Mouse (Mus musculus) CH12.LX (cell line): ENCODE data around the gene U2af2. TPM values are rescaled to one million over a fixed set of nuclear protein-coding genes. Genes with fewer than 3 reads are reported as not detected.

Source experiments
- DNase-seq: peaks from one replicate; pipeline ENCODE4 v3.0.0-alpha.2; 2013; ENCODE audit errors: extremely low read depth
- H3K27ac ChIP-seq: 2 replicates; pipeline ENCODE4 v1.5.1; 2012; ENCODE audit warnings: low read depth, mild to moderate bottlenecking, control low read depth, moderate library complexity; ENCODE audit not compliant: insufficient read depth
- H3K27me3 ChIP-seq: replicated peaks from 2 replicates; pipeline ENCODE3; 2012; ENCODE audit warnings: inconsistent platforms
- H3K36me3 ChIP-seq, 2 experiments: replicated peaks in 1 of 2; 2 replicates each; pipeline versions ENCODE3 to v1.6.1; 2012; ENCODE audit warnings: inconsistent platforms in 1 of 2, low read length in 1 of 2, mild to moderate bottlenecking in 1 of 2, mixed read lengths in 1 of 2, moderate library complexity in 1 of 2; ENCODE audit not compliant: control insufficient read depth in 1 of 2, insufficient read depth in 1 of 2
- H3K4me1 ChIP-seq, 2 experiments: 2 replicates each; pipeline ENCODE4 v1.6.1; 2012; ENCODE audit warnings: inconsistent platforms in 1 of 2, moderate library complexity in 1 of 2; ENCODE audit not compliant: insufficient read depth in 2 of 2, control insufficient read depth in 1 of 2
- H3K4me2 ChIP-seq: 2 replicates; pipeline ENCODE4 v1.6.1; 2012; ENCODE audit warnings: low read depth, mild to moderate bottlenecking, control low read depth; ENCODE audit not compliant: poor library complexity, insufficient read depth, severe bottlenecking
- H3K4me3 ChIP-seq, 3 experiments: fragments of 150-350 bp in 1 of 3; sonication (generic) in 1 of 3; replicated peaks in 1 of 3; 2 replicates each; pipeline versions ENCODE3 to v1.5.1; 2011 to 2012; ENCODE audit warnings: low read depth in 2 of 3, low read length in 2 of 3, mild to moderate bottlenecking in 2 of 3, moderate library complexity in 2 of 3, control low read depth in 1 of 3, improper control_type of control experiment in 1 of 3, inconsistent platforms in 1 of 3, mixed read lengths in 1 of 3; ENCODE audit not compliant: poor library complexity in 1 of 3
- H3K79me2 ChIP-seq: replicated peaks from 2 replicates; pipeline ENCODE4 v1.6.1; 2012; ENCODE audit warnings: mild to moderate bottlenecking, moderate library complexity; ENCODE audit not compliant: control insufficient read depth, poor library complexity, insufficient read depth, severe bottlenecking; ENCODE audit errors: extremely low read depth
- H3K9ac ChIP-seq: 2 replicates; pipeline ENCODE4 v1.6.1; 2012; ENCODE audit warnings: low read depth, mild to moderate bottlenecking, control low read depth, moderate library complexity; ENCODE audit not compliant: insufficient read depth
- H3K9me3 ChIP-seq: replicated peaks from 2 replicates; pipeline ENCODE3; 2012; ENCODE audit warnings: low read length, inconsistent platforms, mixed read lengths
- BHLHE40 ChIP-seq: IDR thresholded peaks from 2 replicates; pipeline ENCODE4 v1.6.1; 2011; ENCODE audit warnings: mild to moderate bottlenecking, low read depth, low read length, improper control_type of control experiment
- CHD2 ChIP-seq: IDR thresholded peaks from 2 replicates; pipeline ENCODE4 v1.6.1; 2011; ENCODE audit warnings: low read length, improper control_type of control experiment
- CTCF ChIP-seq, 2 experiments: IDR thresholded peaks in 1 of 2; conservative IDR thresholded peaks in 1 of 2; 2 replicates each; pipeline ENCODE4 v1.5.1; 2011 to 2012; ENCODE audit warnings: low read depth in 2 of 2, low read length in 2 of 2, improper control_type of control experiment in 1 of 2, inconsistent platforms in 1 of 2, mild to moderate bottlenecking in 1 of 2, moderate library complexity in 1 of 2
- ELF1 ChIP-seq: IDR thresholded peaks from 2 replicates; pipeline ENCODE4 v1.6.1; 2014; ENCODE audit warnings: low read depth, mild to moderate bottlenecking, inconsistent platforms, low read length, improper control_type of control experiment
- ETS1 ChIP-seq: conservative IDR thresholded peaks from 2 replicates; pipeline ENCODE4 v1.6.1; 2012; ENCODE audit warnings: low read depth, mild to moderate bottlenecking, inconsistent platforms, low read length, improper control_type of control experiment, moderate library complexity
- GABPA ChIP-seq: IDR thresholded peaks from 2 replicates; pipeline ENCODE4 v1.6.1; 2012; ENCODE audit warnings: low read depth, low read length, improper control_type of control experiment, inconsistent platforms; ENCODE audit not compliant: insufficient replicate concordance
- HCFC1 ChIP-seq: IDR thresholded peaks from 2 replicates; pipeline ENCODE4 v1.6.1; 2012; ENCODE audit warnings: low read depth, mild to moderate bottlenecking, inconsistent platforms, low read length, improper control_type of control experiment
- IRF4 ChIP-seq: IDR thresholded peaks from 2 replicates; pipeline ENCODE4 v1.6.1; 2014; ENCODE audit warnings: low read depth, mild to moderate bottlenecking, inconsistent platforms, low read length, improper control_type of control experiment
- JUN ChIP-seq: IDR thresholded peaks from 2 replicates; pipeline ENCODE4 v1.6.1; 2011; ENCODE audit warnings: low read depth, mild to moderate bottlenecking, low read length, improper control_type of control experiment, moderate library complexity; ENCODE audit not compliant: insufficient read depth
- JUND ChIP-seq: conservative IDR thresholded peaks from 2 replicates; pipeline ENCODE4 v1.6.1; 2011; ENCODE audit warnings: low read depth, low read length, improper control_type of control experiment
- MAFK ChIP-seq: IDR thresholded peaks from 2 replicates; pipeline ENCODE4 v1.6.1; 2011; ENCODE audit warnings: low read length, improper control_type of control experiment; ENCODE audit not compliant: insufficient replicate concordance
- MAX ChIP-seq: IDR thresholded peaks from 2 replicates; pipeline ENCODE4 v1.6.1; 2011; ENCODE audit warnings: low read length, improper control_type of control experiment
- MAZ ChIP-seq: IDR thresholded peaks from 2 replicates; pipeline ENCODE4 v1.6.1; 2012; ENCODE audit warnings: low read depth, mild to moderate bottlenecking, inconsistent platforms, low read length, improper control_type of control experiment, moderate library complexity
- MEF2A ChIP-seq: IDR thresholded peaks from 2 replicates; pipeline ENCODE4 v1.6.1; 2014; ENCODE audit warnings: low read depth, mild to moderate bottlenecking, inconsistent platforms, low read length, improper control_type of control experiment, borderline replicate concordance
- MYC ChIP-seq: IDR thresholded peaks from 2 replicates; pipeline ENCODE4 v1.6.1; 2011; ENCODE audit warnings: low read depth, mild to moderate bottlenecking, improper control_type of control experiment, low read length
- NELFE ChIP-seq: IDR thresholded peaks from 2 replicates; pipeline ENCODE4 v1.6.1; 2011; ENCODE audit warnings: low read depth, low read length, improper control_type of control experiment
- NRF1 ChIP-seq: IDR thresholded peaks from 2 replicates; pipeline ENCODE4 v1.6.1; 2014; ENCODE audit warnings: low read depth, mild to moderate bottlenecking, inconsistent platforms, low read length, improper control_type of control experiment, moderate library complexity
- PAX5 ChIP-seq: IDR thresholded peaks from 2 replicates; pipeline ENCODE4 v1.6.1; 2012; ENCODE audit warnings: low read length, inconsistent platforms, mixed read lengths
- POLR2AphosphoS2 ChIP-seq: IDR thresholded peaks from 2 replicates; pipeline ENCODE4 v1.6.1; 2011; ENCODE audit warnings: low read depth, low read length, improper control_type of control experiment
- RAD21 ChIP-seq: IDR thresholded peaks from 2 replicates; pipeline ENCODE4 v1.6.1; 2011; ENCODE audit warnings: low read depth, mild to moderate bottlenecking, low read length, improper control_type of control experiment, moderate library complexity
- RCOR1 ChIP-seq: conservative IDR thresholded peaks from 2 replicates; pipeline ENCODE4 v1.6.1; 2012; ENCODE audit warnings: low read depth, mild to moderate bottlenecking, inconsistent platforms, low read length, improper control_type of control experiment
- SMC3 ChIP-seq: IDR thresholded peaks from 2 replicates; pipeline ENCODE4 v1.6.1; 2011; ENCODE audit warnings: low read depth, low read length, improper control_type of control experiment
- TBP ChIP-seq: conservative IDR thresholded peaks from 2 replicates; pipeline ENCODE4 v1.6.1; 2011; ENCODE audit warnings: low read depth, low read length, improper control_type of control experiment
- TCF12 ChIP-seq: IDR thresholded peaks from 2 replicates; pipeline ENCODE4 v1.6.1; 2014; ENCODE audit warnings: low read depth, mild to moderate bottlenecking, inconsistent platforms, low read length, improper control_type of control experiment
- UBTF ChIP-seq: IDR thresholded peaks from 2 replicates; pipeline ENCODE4 v1.6.1; 2012; ENCODE audit warnings: low read depth, mild to moderate bottlenecking, inconsistent platforms, low read length, improper control_type of control experiment, moderate library complexity
- USF1 ChIP-seq: IDR thresholded peaks from 2 replicates; pipeline ENCODE4 v1.6.1; 2014; ENCODE audit warnings: low read depth, mild to moderate bottlenecking, inconsistent platforms, low read length, improper control_type of control experiment
- ZC3H11A ChIP-seq: IDR thresholded peaks from 2 replicates; pipeline ENCODE4 v1.6.1; 2012; ENCODE audit warnings: low read depth, mild to moderate bottlenecking, inconsistent platforms, low read length, improper control_type of control experiment
- ZKSCAN1 ChIP-seq: IDR thresholded peaks from 2 replicates; pipeline ENCODE4 v1.6.1; 2012; ENCODE audit warnings: low read depth, inconsistent platforms, low read length, improper control_type of control experiment, borderline replicate concordance
- ZMIZ1 ChIP-seq: IDR thresholded peaks from 2 replicates; pipeline ENCODE4 v1.6.1; 2012; ENCODE audit warnings: low read depth, mild to moderate bottlenecking, inconsistent platforms, low read length, improper control_type of control experiment
- ZNF384 ChIP-seq: IDR thresholded peaks from 2 replicates; pipeline ENCODE4 v1.6.1; 2012; ENCODE audit warnings: low read depth, low read length, improper control_type of control experiment, inconsistent platforms
- dilution Hi-C: fragments of 300-500 bp; cut with MboI; formaldehyde crosslinking; loops from 2 replicates; pipeline ENCODE4 v1.14.3; 2020; ENCODE audit warnings: low sequenced_read_pairs; ENCODE audit not compliant: extremely low pct_unique_long_range_greater_than_20kb, extremely low pct_ligation_motif_present
- in situ Hi-C: fragments of 300-500 bp; cut with MboI; formaldehyde crosslinking; loops from 3 replicates; pipeline ENCODE4 v1.14.3; 2019; ENCODE audit warnings: low sequenced_read_pairs, low pct_ligation_motif_present, low pct_unique_long_range_greater_than_20kb, mixed read lengths
- polyA plus RNA-seq: library from polyadenylated mRNA; unstranded; fragments of >175 nt; gene quantifications from 2 replicates; pipeline ENCODE4 v1.2.1, GENCODE M21; 2012; ENCODE audit warnings: low read depth; ENCODE audit not compliant: insufficient read length
- total RNA-seq, 2 experiments: library from RNA; depleted of rRNA; stranded (reverse); fragments of 300-350 nt in 1 of 2; fragments of >200 nt in 1 of 2; gene quantifications; 2 replicates each; pipeline ENCODE4 v1.2.3; 2012 to 2014

Gene U2af2
- total and polyA plus RNA-seq, 3 experiments = 293 to 449 (median 295) TPM

GRCm38 (mm10) chr7:5099796-5100195 is 37.9 kb downstream of the U2af2 start:
- no peak overlapping the region for H3K4me2 ChIP-seq
- no peaks in the 10 kb centered on the region for H3K79me2 ChIP-seq
- peaks cover 11 to 40% of the 10 kb centered on the region in 2 experiments for H3K4me1 ChIP-seq
- in situ Hi-C loops (no loop called here), dilution Hi-C loops (no loop called here)
- peaks cover 43 to 55% of the 10 kb centered on the region in 2 experiments for H3K36me3 ChIP-seq
- H3K4me3 ChIP-seq = no peak overlapping the region
- H3K27me3 ChIP-seq = no peaks in the 10 kb centered on the region
- peak overlapping the region; percentile 40 for H3K27ac ChIP-seq
- H3K9me3 ChIP-seq = no peaks in the 10 kb centered on the region
- no peak for DNase-seq
- TF ChIP-seq MAX (no peak), RCOR1 (no peak), MAFK (no peak), TBP (no peak), JUND (no peak), ZMIZ1 (no peak), UBTF (no peak), TCF12 (no peak), SMC3 (no peak), ZC3H11A (no peak), RAD21 (no peak), GABPA (no peak), IRF4 (no peak), ZNF384 (no peak), CHD2 (no peak), HCFC1 (no peak), ZKSCAN1 (no peak)
- no peak overlapping the region for H3K9ac ChIP-seq

- Histone ChIP-seq H3K9ac (no peak overlapping the region; the same call in 1 of the 2 replicates), H3K36me3 (peaks cover 30 to 42% of the 10 kb centered on the region in 2 experiments), H3K79me2 (no peaks in the 10 kb centered on the region), H3K4me1 (peaks cover 11 to 40% of the 10 kb centered on the region in 2 experiments), H3K4me3 (no peak overlapping the region), H3K4me2 (peak overlapping the region; percentile 85), H3K27me3 (no peaks in the 10 kb centered on the region), H3K27ac (peak overlapping the region; percentile 82), H3K9me3 (no peaks in the 10 kb centered on the region)
- in situ Hi-C loops = no loop called here
- dilution Hi-C loops = no loop called here
- DNase-seq = peak; percentile 91
- peak; percentile 78 for TF ChIP-seq BHLHE40
- peak; percentile 42; the same call in 1 of the 2 replicates for TF ChIP-seq MAX
- no peak for TF ChIP-seq USF1
- peak; percentile 79 for TF ChIP-seq MEF2A
- no peak for TF ChIP-seq JUND
- no peak for TF ChIP-seq POLR2AphosphoS2
- TF ChIP-seq ZMIZ1 = no peak
- no peak for TF ChIP-seq JUN
- peak; percentile 91 for TF ChIP-seq MAZ
- peak; percentile 67 for TF ChIP-seq ETS1
- no peak for TF ChIP-seq ZNF384
- TF ChIP-seq CTCF (conservative IDR thresholded peaks at IDR 0.05 in 1 of 2, IDR thresholded peaks at IDR 0.05 in 1 of 2; ENCODE audit: low read depth in 2 of 2, low read length in 2 of 2) = no peak
- peak; percentile 79 for TF ChIP-seq ELF1
- TF ChIP-seq MYC = peak; percentile 70; the same call in 1 of the 2 replicates
- peak; percentile 78 for TF ChIP-seq TCF12
- TF ChIP-seq GABPA = no peak
- TF ChIP-seq IRF4 = peak; percentile 93
- no peak for TF ChIP-seq ZC3H11A
- peak; percentile 83 for TF ChIP-seq CHD2
- no peak for TF ChIP-seq NELFE
- TF ChIP-seq NRF1 = no peak
- no peak for TF ChIP-seq PAX5
- no peak for TF ChIP-seq SMC3
These were observed 39.2 kb downstream of the U2af2 start for GRCm38 (mm10) chr7:5101066-5101663.
